Mouse (Mus musculus): ENCODE measurements at regions not wholly inside any gene's neighbourhood (a gene's known extent, or its start where the extent isn't known, plus 50 kb on each side); places are given as distances from the start of the nearest gene placed in this dataset.

GRCm38 (mm10) chr14:58480454-58480853, 410.1 kb downstream of the Fgf9 start:
- no peaks in the 10 kb centered on the region for H3K4me1 ChIP-seq (ENCODE audit: control insufficient read depth, insufficient read depth, low read length)
- H3K36me3 ChIP-seq (ENCODE audit: control insufficient read depth, insufficient read depth, low read length): no peaks in the 10 kb centered on the region
- no peak overlapping the region for H3K27ac ChIP-seq (ENCODE audit: low read depth, low read length)
- WGBS: 98% methylated on average over 2 of the region's 2 CpGs
- no peak overlapping the region for H3K4me2 ChIP-seq (ENCODE audit: low read depth, low read length)
- H3K9me3 ChIP-seq (ENCODE audit: control insufficient read depth, low read length): no peaks in the 10 kb centered on the region
- no peak for ATAC-seq (ENCODE audit: low read depth)
- H3K4me3 ChIP-seq (ENCODE audit: low read depth, low read length): no peak overlapping the region
- no peak overlapping the region for H3K9ac ChIP-seq (replicated peaks; ENCODE audit: low read depth, low read length)
- H3K27me3 ChIP-seq (ENCODE audit: control insufficient read depth, insufficient read depth, low read length): no peaks in the 10 kb centered on the region

GRCm38 (mm10) chr14:58470678-58471077, 400.3 kb downstream of the Fgf9 start:
- no peaks in the 10 kb centered on the region for H3K27me3 ChIP-seq (ENCODE audit: control insufficient read depth, insufficient read depth, low read length)
- no peak for ATAC-seq (ENCODE audit: low read depth)
- 19% methylated on average over 3 of the region's 3 CpGs for WGBS

GRCm38 (mm10) chr14:58468451-58468850, 398.1 kb downstream of the Fgf9 start:
- H3K4me3 ChIP-seq (ENCODE audit: low read depth, low read length): no peak overlapping the region
- WGBS: 57% methylated on average over 7 of the region's 7 CpGs
- H3K36me3 ChIP-seq (ENCODE audit: control insufficient read depth, insufficient read depth, low read length): no peaks in the 10 kb centered on the region

More at GRCm38 (mm10) chr14:58470678-58471077, 400.3 kb downstream of the Fgf9 start:
- Histone ChIP-seq H3K27ac (ENCODE audit: low read depth, low read length) (no peak overlapping the region), H3K4me2 (ENCODE audit: low read depth, low read length) (no peak overlapping the region), H3K4me3 (ENCODE audit: low read depth, low read length) (no peak overlapping the region), H3K36me3 (ENCODE audit: control insufficient read depth, insufficient read depth, low read length) (no peaks in the 10 kb centered on the region), H3K9ac (replicated peaks; ENCODE audit: low read depth, low read length) (no peak overlapping the region), H3K9me3 (ENCODE audit: control insufficient read depth, low read length) (no peaks in the 10 kb centered on the region), H3K4me1 (ENCODE audit: control insufficient read depth, insufficient read depth, low read length) (no peaks in the 10 kb centered on the region)

GRCm38 (mm10) chr14:58467856-58468255, 397.5 kb downstream of the Fgf9 start:
- WGBS: 50% methylated on average over 5 of the region's 5 CpGs
- Histone ChIP-seq H3K9me3 (ENCODE audit: control insufficient read depth, low read length) (no peaks in the 10 kb centered on the region), H3K36me3 (ENCODE audit: control insufficient read depth, insufficient read depth, low read length) (no peaks in the 10 kb centered on the region), H3K4me2 (ENCODE audit: low read depth, low read length) (no peak overlapping the region), H3K4me3 (ENCODE audit: low read depth, low read length) (no peak overlapping the region), H3K4me1 (ENCODE audit: control insufficient read depth, insufficient read depth, low read length) (no peaks in the 10 kb centered on the region), H3K9ac (replicated peaks; ENCODE audit: low read depth, low read length) (no peak overlapping the region), H3K27me3 (ENCODE audit: control insufficient read depth, insufficient read depth, low read length) (no peaks in the 10 kb centered on the region), H3K27ac (ENCODE audit: low read depth, low read length) (no peak overlapping the region)
- no peak for ATAC-seq (ENCODE audit: low read depth)

More at GRCm38 (mm10) chr14:58468451-58468850, 398.1 kb downstream of the Fgf9 start:
- Histone ChIP-seq H3K4me2 (ENCODE audit: low read depth, low read length) (no peak overlapping the region), H3K4me1 (ENCODE audit: control insufficient read depth, insufficient read depth, low read length) (no peaks in the 10 kb centered on the region), H3K9ac (replicated peaks; ENCODE audit: low read depth, low read length) (no peak overlapping the region), H3K27ac (ENCODE audit: low read depth, low read length) (no peak overlapping the region), H3K9me3 (ENCODE audit: control insufficient read depth, low read length) (no peaks in the 10 kb centered on the region), H3K27me3 (ENCODE audit: control insufficient read depth, insufficient read depth, low read length) (no peaks in the 10 kb centered on the region)
- no peak for ATAC-seq (ENCODE audit: low read depth)

GRCm38 (mm10) chr14:58446776-58447354, 376.5 kb downstream of the Fgf9 start:
- H3K4me1 ChIP-seq (ENCODE audit: control insufficient read depth, insufficient read depth, low read length): no peaks in the 10 kb centered on the region
- H3K27me3 ChIP-seq (ENCODE audit: control insufficient read depth, insufficient read depth, low read length): no peaks in the 10 kb centered on the region
- no peaks in the 10 kb centered on the region for H3K36me3 ChIP-seq (ENCODE audit: control insufficient read depth, insufficient read depth, low read length)
- H3K9me3 ChIP-seq (ENCODE audit: control insufficient read depth, low read length): no peaks in the 10 kb centered on the region
- 61% methylated on average over 5 of the region's 5 CpGs for WGBS
- H3K4me3 ChIP-seq (ENCODE audit: low read depth, low read length): no peak overlapping the region
- no peak overlapping the region for H3K27ac ChIP-seq (ENCODE audit: low read depth, low read length)
- ATAC-seq (ENCODE audit: low read depth): no peak
- H3K9ac ChIP-seq (replicated peaks; ENCODE audit: low read depth, low read length): no peak overlapping the region
- H3K4me2 ChIP-seq (ENCODE audit: low read depth, low read length): no peak overlapping the region

GRCm38 (mm10) chr14:58444496-58444895, 374.1 kb downstream of the Fgf9 start:
- no peak overlapping the region for H3K9ac ChIP-seq (replicated peaks; ENCODE audit: low read depth, low read length)
- no peak for ATAC-seq (ENCODE audit: low read depth)
- H3K4me2 ChIP-seq (ENCODE audit: low read depth, low read length): no peak overlapping the region
- no peaks in the 10 kb centered on the region for H3K9me3 ChIP-seq (ENCODE audit: control insufficient read depth, low read length)
- no peak overlapping the region for H3K27ac ChIP-seq (ENCODE audit: low read depth, low read length)
- 77% methylated on average over 4 of the region's 4 CpGs for WGBS
- H3K4me3 ChIP-seq (ENCODE audit: low read depth, low read length): no peak overlapping the region
- no peaks in the 10 kb centered on the region for H3K27me3 ChIP-seq (ENCODE audit: control insufficient read depth, insufficient read depth, low read length)
- H3K36me3 ChIP-seq (ENCODE audit: control insufficient read depth, insufficient read depth, low read length): no peaks in the 10 kb centered on the region
- H3K4me1 ChIP-seq (ENCODE audit: control insufficient read depth, insufficient read depth, low read length): no peaks in the 10 kb centered on the region

- H3K27me3 ChIP-seq (ENCODE audit: control insufficient read depth, insufficient read depth, low read length): no peaks in the 10 kb centered on the region
Observed at GRCm38 (mm10) chr14:58442501-58442900, 372.2 kb downstream of the Fgf9 start.

GRCm38 (mm10) chr14:58439963-58440362, 369.6 kb downstream of the Fgf9 start:
- no peak overlapping the region for H3K27ac ChIP-seq (ENCODE audit: low read depth, low read length)
- H3K4me3 ChIP-seq (ENCODE audit: low read depth, low read length): no peak overlapping the region
- H3K9ac ChIP-seq (replicated peaks; ENCODE audit: low read depth, low read length): no peak overlapping the region
- WGBS: 91% methylated on average over 2 of the region's 2 CpGs
- no peaks in the 10 kb centered on the region for H3K27me3 ChIP-seq (ENCODE audit: control insufficient read depth, insufficient read depth, low read length)
- ATAC-seq (ENCODE audit: low read depth): no peak
- H3K4me1 ChIP-seq (ENCODE audit: control insufficient read depth, insufficient read depth, low read length): no peaks in the 10 kb centered on the region
- no peaks in the 10 kb centered on the region for H3K36me3 ChIP-seq (ENCODE audit: control insufficient read depth, insufficient read depth, low read length)
- H3K9me3 ChIP-seq (ENCODE audit: control insufficient read depth, low read length): no peaks in the 10 kb centered on the region
- H3K4me2 ChIP-seq (ENCODE audit: low read depth, low read length): no peak overlapping the region

More at GRCm38 (mm10) chr14:58442501-58442900, 372.2 kb downstream of the Fgf9 start:
- ATAC-seq (ENCODE audit: low read depth): no peak
- no peak overlapping the region for H3K27ac ChIP-seq (ENCODE audit: low read depth, low read length)
- H3K4me2 ChIP-seq (ENCODE audit: low read depth, low read length): no peak overlapping the region
- WGBS: 92% methylated on average over 3 of the region's 3 CpGs
- H3K4me1 ChIP-seq (ENCODE audit: control insufficient read depth, insufficient read depth, low read length): no peaks in the 10 kb centered on the region
- H3K4me3 ChIP-seq (ENCODE audit: low read depth, low read length): no peak overlapping the region
- H3K9ac ChIP-seq (replicated peaks; ENCODE audit: low read depth, low read length): no peak overlapping the region
- H3K36me3 ChIP-seq (ENCODE audit: control insufficient read depth, insufficient read depth, low read length): no peaks in the 10 kb centered on the region
- no peaks in the 10 kb centered on the region for H3K9me3 ChIP-seq (ENCODE audit: control insufficient read depth, low read length)

GRCm38 (mm10) chr14:58436096-58436495, 365.7 kb downstream of the Fgf9 start:
- WGBS: 89% methylated on average over 3 of the region's 3 CpGs
- no peaks in the 10 kb centered on the region for H3K36me3 ChIP-seq (ENCODE audit: control insufficient read depth, insufficient read depth, low read length)
- H3K9ac ChIP-seq (replicated peaks; ENCODE audit: low read depth, low read length): no peak overlapping the region
- H3K9me3 ChIP-seq (ENCODE audit: control insufficient read depth, low read length): no peaks in the 10 kb centered on the region
- no peaks in the 10 kb centered on the region for H3K4me1 ChIP-seq (ENCODE audit: control insufficient read depth, insufficient read depth, low read length)
- H3K4me2 ChIP-seq (ENCODE audit: low read depth, low read length): no peak overlapping the region
- no peak overlapping the region for H3K4me3 ChIP-seq (ENCODE audit: low read depth, low read length)
- no peak for ATAC-seq (ENCODE audit: low read depth)
- H3K27ac ChIP-seq (ENCODE audit: low read depth, low read length): no peak overlapping the region
- no peaks in the 10 kb centered on the region for H3K27me3 ChIP-seq (ENCODE audit: control insufficient read depth, insufficient read depth, low read length)
